Mouse (Mus musculus): Measurements from ENCODE around the gene Zfp213. TPM values are rescaled to one million over a fixed set of nuclear protein-coding genes. Genes with fewer than 3 reads are reported as not detected.
A peak's percentile ranks its signal among the peaks of the same experiment; 100 is the strongest.

Zfp213 gene
- total RNA-seq, 2 experiments from 2014 or later, result 5.3 to 6.5 TPM

- no peak for ATAC-seq (replicated peaks; ENCODE audit: poor library complexity)
Measured at GRCm38 (mm10) chr17:23574130-23574529, 10.1 kb upstream of the Zfp213 start.

- no peak for ATAC-seq (replicated peaks; ENCODE audit: poor library complexity)
Measured at GRCm38 (mm10) chr17:23572059-23572458, 8.0 kb upstream of the Zfp213 start.

GRCm38 (mm10) chr17:23571084-23571483, 7.0 kb upstream of the Zfp213 start:
- ATAC-seq (replicated peaks; ENCODE audit: poor library complexity), result peak; percentile 40; the same call in 1 of the 2 replicates

GRCm38 (mm10) chr17:23570017-23570416, 6.0 kb upstream of the Zfp213 start:
- peak; percentile 89 for ATAC-seq (replicated peaks; ENCODE audit: poor library complexity)

DNA sequence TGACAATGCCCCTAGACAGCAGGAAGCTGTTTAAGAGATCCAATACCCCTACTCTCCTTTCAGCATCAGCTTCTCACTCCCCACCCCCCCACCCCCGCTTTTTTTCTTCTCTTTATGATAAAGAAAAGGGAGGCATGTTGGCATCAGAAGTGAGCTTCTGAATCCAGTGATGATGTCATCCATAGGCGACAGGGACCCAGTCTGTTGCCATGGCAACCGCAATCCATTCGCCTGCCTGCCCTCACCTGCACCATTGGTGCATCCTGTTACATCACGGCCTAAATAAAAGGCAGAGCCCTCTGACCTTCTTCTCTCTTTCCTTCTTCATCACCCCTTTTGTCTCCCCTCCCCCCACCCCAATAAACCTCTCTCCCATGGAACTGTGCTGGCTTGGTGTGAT, 4.3 kb upstream of the Zfp213 start:
- no peak for ATAC-seq (replicated peaks; ENCODE audit: poor library complexity)

GRCm38 (mm10) chr17:23566787-23567186, 2.7 kb upstream of the Zfp213 start:
- ATAC-seq (replicated peaks; ENCODE audit: poor library complexity), result peak; percentile 43

DNA sequence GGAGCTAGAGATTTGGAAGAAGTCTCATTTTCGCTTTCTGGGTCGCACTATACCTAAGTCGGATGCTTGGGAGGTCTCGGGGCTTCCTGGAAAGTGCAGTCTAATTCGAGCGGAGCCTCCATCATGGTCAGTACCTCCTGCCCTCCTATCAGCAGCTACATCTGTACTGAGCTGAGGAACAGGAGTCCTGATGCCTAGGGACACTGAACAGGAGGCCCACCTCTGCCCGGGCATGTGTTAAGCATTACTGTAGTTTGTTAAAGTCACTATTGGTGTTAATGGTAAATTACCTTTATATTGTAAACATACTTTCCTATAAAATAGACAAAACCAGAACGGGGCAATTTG, 304 bp upstream of the Zfp213 start:
- ATAC-seq (replicated peaks; ENCODE audit: poor library complexity), result peak; percentile 51

DNA sequence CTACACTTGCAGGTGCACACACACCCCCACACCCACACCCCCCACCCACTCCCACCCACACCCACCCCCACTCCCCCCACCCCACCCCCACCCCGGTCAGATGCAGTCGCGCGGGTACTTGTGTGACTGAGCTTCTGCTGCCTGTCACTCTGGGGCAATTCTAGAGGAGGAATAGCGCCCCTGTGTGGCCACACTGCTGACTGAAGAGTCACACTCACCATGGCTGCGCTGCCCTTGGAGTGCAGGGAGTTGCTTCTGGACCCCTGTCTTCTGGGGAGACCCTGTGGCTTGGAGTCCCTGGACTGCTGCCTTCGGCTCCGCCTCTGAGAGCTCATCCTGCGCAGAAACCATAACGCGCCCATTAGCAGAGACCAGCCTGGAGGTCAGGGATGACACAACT, 4.3 kb downstream of the Zfp213 start:
- ATAC-seq (replicated peaks; ENCODE audit: poor library complexity), result peak; percentile 59

- no peak for ATAC-seq (replicated peaks; ENCODE audit: poor library complexity)
Measured at GRCm38 (mm10) chr17:23555243-23555916, 8.7 kb downstream of the Zfp213 start.

GRCm38 (mm10) chr17:23554321-23554720, 9.7 kb downstream of the Zfp213 start:
- ATAC-seq (replicated peaks; ENCODE audit: poor library complexity), result no peak

DNA sequence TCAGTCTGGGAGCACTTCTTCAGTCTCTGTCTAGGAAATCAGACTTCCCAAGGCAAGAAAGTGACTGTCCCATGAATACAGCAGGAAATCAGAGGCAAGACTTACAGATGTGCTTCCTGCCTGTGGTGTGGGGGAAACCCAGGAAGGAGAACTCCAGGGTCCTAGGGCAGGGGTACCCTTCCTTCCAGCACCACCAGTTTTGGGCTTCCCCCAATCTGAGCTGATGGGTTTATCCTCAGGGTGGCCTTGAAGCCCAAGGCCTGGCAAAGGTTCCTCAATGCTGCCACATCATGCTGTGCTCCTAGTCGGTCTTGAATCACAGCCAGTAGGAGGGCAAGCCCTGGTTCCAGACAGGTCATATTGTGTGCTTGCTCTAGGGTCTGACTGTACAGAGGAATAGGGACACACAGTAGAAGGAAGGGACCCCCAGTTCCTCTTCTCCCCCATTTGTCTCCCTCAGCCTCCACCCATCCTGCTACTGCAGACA, 10.4 kb downstream of the Zfp213 start:
- no peak for ATAC-seq (replicated peaks; ENCODE audit: poor library complexity)

GRCm38 (mm10) chr17:23552896-23553633, 11.0 kb downstream of the Zfp213 start:
- ATAC-seq (replicated peaks; ENCODE audit: poor library complexity), result no peak

DNA sequence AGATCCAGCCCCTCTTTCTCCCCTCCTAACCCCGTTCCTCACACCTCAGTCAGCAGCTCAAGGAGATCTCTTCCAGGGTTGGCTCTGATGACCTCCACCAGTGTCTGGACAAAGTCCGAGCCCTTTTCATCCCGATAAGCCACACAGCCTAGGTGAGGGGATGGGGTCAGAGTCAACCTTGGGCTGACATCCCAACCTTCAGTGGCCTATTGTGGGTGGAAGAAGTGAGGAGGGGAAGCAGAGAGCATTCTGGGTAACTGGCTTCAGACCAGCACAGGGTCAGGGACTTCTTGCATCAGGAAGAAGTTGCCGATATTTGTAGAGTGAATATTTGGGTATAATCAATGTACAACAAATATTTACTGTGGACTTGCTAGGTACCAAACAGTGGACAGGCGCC, 12.1 kb downstream of the Zfp213 start:
- ATAC-seq (replicated peaks; ENCODE audit: poor library complexity), result no peak

GRCm38 (mm10) chr17:23551416-23551815, 12.6 kb downstream of the Zfp213 start:
- ATAC-seq (replicated peaks; ENCODE audit: poor library complexity), result no peak

GRCm38 (mm10) chr17:23550856-23551255, 13.2 kb downstream of the Zfp213 start:
- peak; percentile 12 for ATAC-seq (replicated peaks; ENCODE audit: poor library complexity)

DNA sequence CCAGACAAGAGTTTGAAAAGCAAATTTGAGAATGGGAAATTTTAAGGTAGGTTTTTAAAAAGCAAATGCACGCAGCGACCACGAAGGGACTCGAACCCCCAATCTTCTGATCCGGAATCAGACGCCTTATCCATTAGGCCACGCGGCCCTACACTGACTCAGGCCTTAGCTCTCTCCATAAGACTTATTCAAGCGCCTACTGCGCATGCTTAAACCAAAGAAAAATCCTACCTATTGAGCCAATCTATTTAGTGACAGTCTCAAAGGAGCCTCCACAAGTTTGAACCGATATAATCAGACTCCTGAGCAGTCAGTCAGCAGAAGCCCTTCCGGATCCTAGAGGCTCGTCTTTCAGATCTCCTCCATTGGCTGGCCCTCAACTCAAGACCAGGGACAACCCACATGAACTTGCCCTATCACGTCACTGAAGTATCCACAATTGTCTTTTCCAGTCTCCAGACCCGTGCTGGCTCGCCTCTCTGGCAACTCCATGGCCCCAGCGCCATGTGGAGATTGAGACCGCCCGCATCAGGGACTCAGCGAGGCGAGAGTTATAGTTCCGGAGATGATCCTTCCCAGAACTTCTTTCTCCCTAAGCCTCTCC, 13.7 kb downstream of the Zfp213 start:
- peak; percentile 30 for ATAC-seq (replicated peaks; ENCODE audit: poor library complexity)

- no peak for ATAC-seq (replicated peaks; ENCODE audit: poor library complexity)
Measured at GRCm38 (mm10) chr17:23549441-23549840, 14.6 kb downstream of the Zfp213 start.

GRCm38 (mm10) chr17:23548615-23549014, 15.4 kb downstream of the Zfp213 start:
- ATAC-seq (replicated peaks; ENCODE audit: poor library complexity), result peak; percentile 38

GRCm38 (mm10) chr17:23547681-23548443, 16.2 kb downstream of the Zfp213 start:
- no peak for ATAC-seq (replicated peaks; ENCODE audit: poor library complexity)

DNA sequence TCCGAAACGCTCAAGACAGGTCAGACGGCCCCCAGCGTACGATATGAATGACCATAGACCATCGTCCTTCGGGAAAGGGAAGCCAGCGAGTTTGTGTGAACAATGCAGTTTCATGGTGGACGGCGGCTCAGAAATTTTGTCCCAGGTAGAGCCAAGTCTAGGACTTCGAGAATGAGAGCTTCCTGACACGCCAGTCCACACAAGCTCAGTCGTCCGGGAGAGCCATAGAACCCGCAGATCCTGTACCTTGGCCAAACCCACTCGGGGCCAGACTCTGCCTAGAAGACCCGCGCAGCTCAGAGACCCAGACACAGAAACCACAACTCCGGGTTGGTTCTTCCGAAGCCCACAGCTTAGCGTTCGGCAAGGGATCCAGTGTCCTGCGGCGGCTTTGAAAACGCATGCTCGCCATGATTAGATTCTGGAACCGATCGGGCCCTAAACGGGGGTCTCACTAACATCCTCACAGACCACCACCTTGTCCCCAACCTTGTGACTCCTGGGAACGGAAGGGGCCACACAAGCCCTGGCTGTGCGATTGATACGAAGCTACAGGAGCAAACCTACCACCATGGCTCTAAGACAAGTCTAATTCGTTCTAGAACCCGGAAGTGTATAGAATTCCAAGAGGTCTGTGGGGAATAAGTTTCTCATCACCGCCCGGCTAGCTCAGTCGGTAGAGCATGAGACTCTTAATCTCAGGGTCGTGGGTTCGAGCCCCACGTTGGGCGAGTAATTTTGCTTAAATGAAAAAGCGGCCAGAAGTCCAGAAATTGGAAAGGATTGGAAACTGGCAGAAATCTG, 17.1 kb downstream of the Zfp213 start:
- ATAC-seq (replicated peaks; ENCODE audit: poor library complexity), result peak; percentile 20
